Mouse (Mus musculus) left cerebral cortex, postnatal 4 days (tissue): ENCODE measurements at regions not wholly inside any gene's neighbourhood (a gene's known extent, or its start where the extent isn't known, plus 50 kb on each side); places are given as distances from the start of the nearest gene placed in this dataset.

Experiments used
- DNase-seq: peaks from one replicate; pipeline ENCODE4 v3.0.0-alpha.2; 2022
- intact Hi-C: fragments of 180-260 bp; cut with DNase I; formaldehyde crosslinking; loops from one replicate; pipeline ENCODE4 v1.15.1; 2025

DNA sequence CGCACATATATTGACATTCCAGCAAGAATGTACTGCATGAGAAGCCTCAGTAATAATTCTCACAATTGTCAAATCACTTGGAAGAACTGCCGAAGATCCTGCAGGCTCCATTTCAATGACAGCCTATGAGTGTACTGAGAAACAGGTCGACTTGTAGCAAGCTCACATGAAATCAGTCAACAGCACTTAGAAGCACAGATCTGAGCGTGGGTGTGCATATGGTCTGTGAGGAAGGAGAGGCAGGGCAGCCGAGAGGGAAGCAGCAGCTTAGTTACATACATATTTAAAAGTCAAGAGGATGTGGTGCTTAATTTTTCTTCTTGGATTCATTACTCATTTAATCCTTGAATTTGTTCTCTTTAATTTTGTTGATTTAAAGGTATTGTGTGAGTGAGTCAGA lies 967.4 kb upstream of the Epha7 start:
- intact Hi-C loops: no loop called here
- DNase-seq: no peak

DNA sequence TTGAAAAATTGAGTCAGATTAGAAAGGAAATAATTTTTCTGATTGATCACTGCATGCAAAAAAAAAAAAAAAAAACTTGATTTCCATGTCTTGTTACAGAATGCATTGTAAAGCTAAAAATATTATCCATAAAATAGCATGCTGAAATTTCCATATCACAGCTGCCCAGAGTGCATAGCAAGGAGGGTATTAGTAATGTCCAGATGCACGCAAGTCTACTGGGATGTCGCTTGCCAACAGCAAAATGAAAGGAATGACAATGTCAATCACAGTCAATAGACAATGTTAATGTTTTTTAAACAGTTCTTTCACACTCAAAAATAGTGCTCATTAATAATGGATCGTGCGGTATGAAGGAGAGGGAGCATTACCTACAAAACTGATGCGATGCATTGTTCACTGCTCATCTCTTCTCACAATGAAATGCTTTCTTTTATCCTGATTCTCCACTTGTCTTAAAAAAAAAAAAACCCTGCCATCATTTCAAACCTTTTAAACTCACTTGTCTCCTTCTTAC lies 966.8 kb upstream of the Epha7 start:
- DNase-seq: no peak
- intact Hi-C loops: no loop called here

GRCm38 (mm10) chr4:27856086-27856485 lies 956.8 kb upstream of the Epha7 start:
- peak; percentile 1 for DNase-seq
- intact Hi-C loops: no loop called here

DNA sequence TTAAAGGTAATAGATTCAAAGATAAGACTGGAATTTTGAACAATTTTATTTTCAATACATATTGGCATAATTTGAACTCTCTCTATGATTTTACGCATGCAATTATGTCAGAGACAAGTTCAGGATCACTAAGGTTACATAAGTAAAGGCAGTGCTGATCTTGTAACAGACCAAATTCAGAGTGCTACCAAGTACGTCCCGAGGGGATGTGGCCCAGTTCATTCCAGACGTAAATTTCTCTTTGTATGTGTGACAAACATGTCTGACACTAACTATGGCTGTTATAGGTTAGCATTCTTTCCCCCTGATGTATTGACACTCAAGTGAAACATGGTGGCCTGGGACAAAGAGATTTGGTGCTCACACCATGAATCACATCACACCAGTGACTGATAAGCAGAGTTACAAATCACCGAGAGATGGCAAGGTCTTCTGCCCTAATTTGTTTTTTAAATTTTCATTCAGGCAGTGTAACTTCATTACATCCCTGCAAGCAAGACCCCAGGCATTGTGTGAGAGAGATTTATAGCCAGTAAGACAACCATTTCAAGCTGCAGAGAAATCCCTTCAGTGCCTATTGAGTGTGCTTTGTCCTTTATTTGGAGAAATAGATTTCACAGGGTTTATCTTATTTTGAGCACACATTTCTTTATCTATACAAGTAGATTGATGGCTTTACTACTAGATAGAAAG lies 925.5 kb upstream of the Epha7 start:
- intact Hi-C loops: no loop called here
- DNase-seq: no peak

DNA sequence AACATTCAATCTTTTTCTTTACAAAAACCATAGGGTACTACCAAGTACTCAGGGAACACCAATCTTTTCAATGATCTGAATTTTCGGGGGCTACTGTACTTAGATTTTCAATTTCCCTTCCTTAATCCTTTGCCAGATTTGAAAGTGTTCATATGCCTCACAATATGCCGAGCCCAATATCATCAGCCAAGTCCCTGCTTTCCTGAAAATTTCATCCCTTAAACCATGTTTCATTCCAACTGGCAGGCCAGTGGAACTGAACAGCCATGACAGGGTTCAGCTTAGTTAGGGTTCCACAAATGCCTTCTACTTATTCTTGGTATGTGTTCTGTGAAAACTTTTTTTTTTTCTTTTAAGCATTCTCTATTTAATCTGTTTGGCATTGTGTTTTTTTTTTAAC lies 916.5 kb upstream of the Epha7 start:
- intact Hi-C loops: no loop called here
- no peak for DNase-seq

DNA sequence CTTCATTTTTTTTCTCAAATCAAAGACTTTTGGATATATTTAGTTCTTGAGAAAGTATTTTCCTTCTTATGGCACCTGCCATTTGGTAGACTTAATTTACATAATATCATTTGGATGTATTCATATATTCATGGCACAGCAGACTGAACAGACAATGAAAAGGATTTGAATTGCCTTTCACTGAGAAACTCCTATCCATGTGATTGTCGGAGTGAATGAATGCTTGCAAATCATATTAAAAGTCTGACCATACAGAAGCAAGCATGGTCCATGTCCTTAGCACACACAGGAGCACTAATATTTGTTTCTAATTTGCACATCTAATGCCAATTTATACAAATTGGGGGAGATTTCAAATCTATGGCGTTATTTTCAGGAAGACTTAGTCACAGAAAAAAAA lies 867.6 kb upstream of the Epha7 start:
- intact Hi-C loops: no loop called here
- DNase-seq: no peak

DNA sequence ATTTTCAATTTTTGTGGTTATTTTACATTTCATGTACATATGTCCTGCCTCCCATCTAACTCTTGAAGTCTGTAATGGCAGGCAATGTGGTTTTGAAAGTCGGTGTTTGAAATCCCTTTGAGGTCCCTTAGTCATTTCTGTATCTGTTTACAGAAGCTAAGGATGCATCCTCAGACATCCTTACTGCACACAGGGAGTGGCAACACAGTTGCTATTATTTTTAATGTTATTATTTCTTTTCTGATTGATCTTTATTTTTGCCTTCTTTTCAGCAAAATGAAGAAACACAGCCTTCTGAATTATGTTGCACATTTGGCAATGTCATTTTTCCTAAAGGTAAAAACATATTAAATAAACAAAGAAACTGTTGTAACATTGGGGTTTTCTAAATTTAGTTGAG lies 867.2 kb upstream of the Epha7 start:
- intact Hi-C loops: no loop called here
- DNase-seq: no peak

GRCm38 (mm10) chr4:27949970-27950717 lies 862.8 kb upstream of the Epha7 start:
- intact Hi-C loops: no loop called here
- no peak for DNase-seq

GRCm38 (mm10) chr4:27965046-27965681 lies 847.8 kb upstream of the Epha7 start:
- intact Hi-C loops: loop anchor here (5.0 to 10.0 kb wide), 2 partner anchors 847 to 1030 kb away; partner anchors contain the start of gene Epha7
- peak; percentile 19 for DNase-seq

- DNase-seq: no peak
- intact Hi-C loops: no loop called here
Measured at GRCm38 (mm10) chr4:27970569-27970968, 842.4 kb upstream of the Epha7 start.

- intact Hi-C loops: no loop called here
- no peak for DNase-seq
Measured at GRCm38 (mm10) chr4:27979210-27979771, 833.6 kb upstream of the Epha7 start.

- intact Hi-C loops: no loop called here
- DNase-seq: no peak
Measured at GRCm38 (mm10) chr4:27979781-27980180, 833.1 kb upstream of the Epha7 start.

DNA sequence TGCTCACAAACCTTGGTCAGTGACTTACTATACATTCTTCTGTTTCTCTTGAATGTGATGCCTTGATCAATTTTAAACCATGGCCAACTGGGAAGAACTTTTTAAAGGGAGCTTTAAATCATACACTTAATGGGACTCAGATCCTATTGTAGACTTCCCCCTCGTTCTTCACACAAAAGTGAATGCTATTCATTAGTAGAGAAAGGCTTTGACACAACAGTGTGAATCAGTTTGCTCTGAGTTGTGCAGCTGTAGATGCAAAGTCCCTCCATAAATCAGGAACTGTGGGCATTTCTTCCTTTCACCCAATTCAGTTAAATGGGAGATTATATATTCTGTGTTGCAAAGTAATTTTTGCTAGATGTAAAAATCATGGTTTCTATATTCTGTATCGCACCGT lies 831.6 kb upstream of the Epha7 start:
- intact Hi-C loops: no loop called here
- no peak for DNase-seq

DNA sequence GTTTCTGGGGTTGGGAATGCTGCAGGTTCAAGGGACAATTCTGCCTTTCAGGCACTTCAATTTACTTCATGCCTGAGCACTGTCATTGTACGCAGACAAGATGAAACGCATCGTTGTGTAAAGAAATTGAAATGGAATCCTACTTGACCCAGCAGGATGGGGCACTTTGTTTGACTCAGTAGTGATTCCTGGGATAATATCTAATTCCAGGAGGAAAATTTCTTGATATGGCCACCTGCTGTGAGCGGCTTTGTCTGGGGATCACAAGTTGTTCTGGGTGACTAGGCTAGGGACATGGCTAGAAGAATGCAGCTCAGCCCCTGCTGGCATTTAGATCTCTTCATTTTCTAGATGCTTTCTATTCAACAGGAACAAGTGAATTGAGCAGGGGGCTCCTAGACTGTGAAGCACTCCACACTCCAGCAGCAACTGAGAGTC lies 824.9 kb upstream of the Epha7 start:
- intact Hi-C loops: no loop called here
- no peak for DNase-seq

GRCm38 (mm10) chr4:27994411-27994810 lies 818.5 kb upstream of the Epha7 start:
- no peak for DNase-seq
- intact Hi-C loops: no loop called here

DNA sequence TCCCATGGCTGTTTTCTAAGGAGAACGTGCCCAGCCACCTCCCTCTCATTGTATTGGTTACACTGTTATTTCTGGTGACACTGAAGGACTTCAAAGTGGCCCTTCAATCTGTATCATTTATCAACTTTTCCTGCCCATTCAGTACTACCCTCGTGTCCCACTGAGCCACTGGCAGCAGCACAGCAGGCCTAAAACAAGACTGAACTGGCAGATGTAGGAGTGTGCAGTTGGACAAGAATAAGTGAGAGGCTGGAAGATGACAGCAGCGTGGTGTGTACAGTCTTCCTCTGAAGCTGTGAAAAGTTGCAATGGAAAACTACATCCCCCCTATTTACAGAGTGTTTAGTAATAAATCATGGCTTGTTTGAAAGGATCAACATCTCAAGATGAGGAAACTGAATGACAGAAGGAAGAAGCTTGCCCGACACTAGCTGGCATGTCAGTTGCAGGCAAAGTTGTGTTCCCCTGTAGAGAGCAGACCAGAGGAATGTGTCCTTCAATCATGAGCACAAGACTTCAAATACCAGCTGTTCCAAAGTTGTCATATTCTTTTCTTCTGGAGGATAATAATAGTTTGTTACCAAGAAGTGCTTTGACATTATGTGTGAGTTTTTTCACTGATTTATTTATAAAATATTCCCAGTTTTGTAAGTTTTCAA lies 811.0 kb upstream of the Epha7 start:
- no peak for DNase-seq
- intact Hi-C loops: no loop called here
